Mouse (Mus musculus) intestine, postnatal 0 days (tissue): ENCODE data around the gene Zfyve1. TPM values are rescaled to one million over a fixed set of nuclear protein-coding genes. Genes with fewer than 3 reads are reported as not detected.

Experiments
- ATAC-seq: fragments of 200-750 bp; cut with Nextera tagmentation; 2 replicates; pipeline ENCODE4 v1.8.0; 2017; ENCODE audit warnings: mild to moderate bottlenecking, moderate TSS enrichment, moderate library complexity
- H3K27ac ChIP-seq: fragments of 300-500 bp; sonication (generic); 2 replicates; pipeline ENCODE4 v1.5.1; 2014; ENCODE audit warnings: mild to moderate bottlenecking, low read depth, low read length, moderate library complexity
- H3K27me3 ChIP-seq: fragments of 300-500 bp; sonication (generic); replicated peaks from 2 replicates; pipeline ENCODE4 v1.6.1; 2014; ENCODE audit warnings: low read length, mixed read lengths; ENCODE audit not compliant: control insufficient read depth, insufficient read depth
- H3K36me3 ChIP-seq: fragments of 300-500 bp; sonication (generic); 2 replicates; pipeline ENCODE4 v1.6.1; 2014; ENCODE audit warnings: mild to moderate bottlenecking, moderate library complexity; ENCODE audit not compliant: control insufficient read depth, insufficient read depth
- H3K4me1 ChIP-seq: fragments of 300-500 bp; sonication (generic); replicated peaks from 2 replicates; pipeline ENCODE4 v1.6.1; 2014; ENCODE audit warnings: antibody characterized with exemption, low read length, mixed read lengths; ENCODE audit not compliant: control insufficient read depth, insufficient read depth
- H3K4me2 ChIP-seq: fragments of 300-500 bp; sonication (generic); replicated peaks from 2 replicates; pipeline ENCODE4 v1.6.1; 2014; ENCODE audit warnings: low read depth, mild to moderate bottlenecking, moderate library complexity
- H3K4me3 ChIP-seq: fragments of 300-500 bp; sonication (generic); 2 replicates; pipeline ENCODE4 v1.5.1; 2014; ENCODE audit warnings: low read depth, low read length
- H3K9ac ChIP-seq: fragments of 300-500 bp; sonication (generic); 2 replicates; pipeline ENCODE4 v1.6.1; 2014; ENCODE audit warnings: mild to moderate bottlenecking, low read depth, low read length
- H3K9me3 ChIP-seq: fragments of 300-500 bp; sonication (generic); 2 replicates; pipeline ENCODE4 v1.6.1; 2016; ENCODE audit warnings: mixed run types; ENCODE audit not compliant: control insufficient read depth
- CTCF ChIP-seq: sonication (generic); IDR thresholded peaks from 2 replicates; pipeline ENCODE4 v1.5.1; 2016; ENCODE audit warnings: low read depth, mild to moderate bottlenecking, control low read depth, antibody characterized with exemption, moderate library complexity
- WGBS: fragments of 180-500 bp; shearing (Covaris S2); extraction: QIAGEN DNeasy Blood & Tissue Kit; methylation state at CpG from one replicate; pipeline ENCODE4 v1.1.7; 2014; 5-methylcytosine and 5-hydroxymethylcytosine counted together
- polyA plus RNA-seq: library from polyadenylated mRNA; unstranded; fragments of >200 nt; fragmentation: Nextera tagmentation; extraction: Ambion mirVana; gene quantifications from 2 replicates; pipeline ENCODE4 v1.2.1, GENCODE M21; 2015

The Zfyve1 gene
- polyA plus RNA-seq, 1 experiment from 2014 or later, result 8.1 TPM

GRCm38 (mm10) chr12:83544791-83545190 is 52.2 kb downstream of the Zfyve1 start:
- Histone ChIP-seq H3K36me3 (peaks cover 53% of the 10 kb centered on the region), H3K4me2 (no peak overlapping the region), H3K27ac (no peak overlapping the region), H3K9ac (no peak overlapping the region), H3K9me3 (no peaks in the 10 kb centered on the region), H3K4me1 (no peaks in the 10 kb centered on the region), H3K4me3 (no peak overlapping the region), H3K27me3 (no peaks in the 10 kb centered on the region)
- TF ChIP-seq CTCF, result no peak
- ATAC-seq, result no peak

- Histone ChIP-seq H3K27me3 (no peaks in the 10 kb centered on the region), H3K4me2 (no peak overlapping the region), H3K36me3 (peaks cover 52% of the 10 kb centered on the region), H3K4me1 (no peaks in the 10 kb centered on the region), H3K9me3 (no peaks in the 10 kb centered on the region), H3K9ac (no peak overlapping the region), H3K27ac (no peak overlapping the region), H3K4me3 (no peak overlapping the region)
- no peak for ATAC-seq
- no peak for TF ChIP-seq CTCF
- 74% methylated on average over 7 of the region's 7 CpGs for WGBS
Measured at GRCm38 (mm10) chr12:83543997-83544396, 53.0 kb downstream of the Zfyve1 start.

- peaks cover 33% of the 10 kb centered on the region for H3K36me3 ChIP-seq
- H3K4me2 ChIP-seq, result no peak overlapping the region
- H3K9me3 ChIP-seq, result no peaks in the 10 kb centered on the region
- H3K27me3 ChIP-seq, result no peaks in the 10 kb centered on the region
- H3K27ac ChIP-seq, result no peak overlapping the region
- ATAC-seq, result no peak
- no peak for TF ChIP-seq CTCF
- H3K4me3 ChIP-seq, result no peak overlapping the region
- 0 out of 2 replicates have a peak, but pooled peaks cover 4% of the 10 kb centered on the region for H3K4me1 ChIP-seq
- H3K9ac ChIP-seq, result no peak overlapping the region
- 67% methylated on average over 9 of the region's 9 CpGs for WGBS
Measured at GRCm38 (mm10) chr12:83536039-83536438, 61.0 kb downstream of the Zfyve1 start.

- 90% methylated on average over 11 of the region's 11 CpGs for WGBS
- Histone ChIP-seq H3K9ac (no peak overlapping the region), H3K36me3 (peaks cover 33% of the 10 kb centered on the region), H3K9me3 (no peaks in the 10 kb centered on the region), H3K27me3 (no peaks in the 10 kb centered on the region), H3K27ac (no peak overlapping the region), H3K4me3 (no peak overlapping the region), H3K4me2 (no peak overlapping the region), H3K4me1 (0 out of 2 replicates have a peak, but pooled peaks cover 4% of the 10 kb centered on the region)
- no peak for TF ChIP-seq CTCF
- no peak for ATAC-seq
Measured at GRCm38 (mm10) chr12:83535428-83535827, 61.6 kb downstream of the Zfyve1 start.

GRCm38 (mm10) chr12:83534190-83534589 is 62.8 kb downstream of the Zfyve1 start:
- H3K27me3 ChIP-seq, result no peaks in the 10 kb centered on the region
- H3K4me3 ChIP-seq, result no peak overlapping the region
- no peak overlapping the region for H3K9ac ChIP-seq
- 85% methylated on average over 3 of the region's 3 CpGs for WGBS
- H3K4me1 ChIP-seq, result 0 out of 2 replicates have a peak, but pooled peaks cover 4% of the 10 kb centered on the region
- H3K36me3 ChIP-seq, result peaks cover 25% of the 10 kb centered on the region; the same call in 1 of the 2 replicates
- H3K27ac ChIP-seq, result no peak overlapping the region
- TF ChIP-seq CTCF, result no peak
- no peak for ATAC-seq
- H3K4me2 ChIP-seq, result no peak overlapping the region
- H3K9me3 ChIP-seq, result no peaks in the 10 kb centered on the region

- ATAC-seq, result no peak
- no peak for TF ChIP-seq CTCF
- H3K4me2 ChIP-seq, result no peak overlapping the region
- no peak overlapping the region for H3K4me3 ChIP-seq
- WGBS, result 78% methylated on average over 3 of the region's 3 CpGs
- H3K36me3 ChIP-seq, result peaks cover 20% of the 10 kb centered on the region; the same call in 1 of the 2 replicates
- H3K27me3 ChIP-seq, result no peaks in the 10 kb centered on the region
- no peak overlapping the region for H3K27ac ChIP-seq
- no peak overlapping the region for H3K9ac ChIP-seq
- H3K4me1 ChIP-seq, result 0 out of 2 replicates have a peak, but pooled peaks cover 4% of the 10 kb centered on the region
- H3K9me3 ChIP-seq, result no peaks in the 10 kb centered on the region
Measured at GRCm38 (mm10) chr12:83532966-83533365, 64.1 kb downstream of the Zfyve1 start.

- no peak overlapping the region for H3K27ac ChIP-seq
- H3K4me3 ChIP-seq, result no peak overlapping the region
- H3K9ac ChIP-seq, result no peak overlapping the region
- peaks cover 16% of the 10 kb centered on the region; the same call in 1 of the 2 replicates for H3K36me3 ChIP-seq
- TF ChIP-seq CTCF, result no peak
- H3K4me1 ChIP-seq, result 0 out of 2 replicates have a peak, but pooled peaks cover 4% of the 10 kb centered on the region
- H3K27me3 ChIP-seq, result no peaks in the 10 kb centered on the region
- no peaks in the 10 kb centered on the region for H3K9me3 ChIP-seq
- peak; percentile 58 for ATAC-seq
- 62% methylated on average over 6 of the region's 6 CpGs for WGBS
- no peak overlapping the region for H3K4me2 ChIP-seq
Measured at GRCm38 (mm10) chr12:83531992-83532391, 65.0 kb downstream of the Zfyve1 start.
